Comparison of ENCODE assay signal across 10 mouse cellular contexts in genomic region chr5:53196387-53197088, GRCm38 (mm10). TPM values are rescaled to one million over a fixed set of nuclear protein-coding genes. Genes with fewer than 3 reads are reported as not detected.
DNase-seq lines count a peak whose midpoint lies in the region; ATAC-seq lines count a peak whose summit lies in the region.
"Had no signal": no experiment of that assay in that cellular context is flagged by ENCODE, and none has a peak within 500 bp of the region (broad histone marks: within the 10 kb centered on the region; RNA-seq: fewer than 3 reads in every experiment).

No protein-coding gene starts in this region.

- no peak overlapping the region for H3K27ac ChIP-seq in kidney, embryonic 14.5 days (ENCODE audit: low read depth, low read length)
- H3K27ac ChIP-seq in midbrain, embryonic 10.5 days (replicated peaks): no peak overlapping the region
- H3K27ac ChIP-seq: midbrain, embryonic 15.5 days had no signal

- H3K4me1 ChIP-seq in kidney, embryonic 14.5 days (ENCODE audit: control insufficient read depth, insufficient read depth, low read length): no peaks in the 10 kb centered on the region
- no peaks in the 10 kb centered on the region for H3K4me1 ChIP-seq in midbrain, embryonic 10.5 days
- H3K4me1 ChIP-seq: midbrain, embryonic 15.5 days had no signal

- H3K9ac ChIP-seq in kidney, embryonic 14.5 days (ENCODE audit: low read depth, low read length): no peak overlapping the region
- H3K9ac ChIP-seq: midbrain, embryonic 15.5 days had no signal

- H3K4me3 ChIP-seq in kidney, embryonic 14.5 days (ENCODE audit: low read length): no peak overlapping the region
- no peak overlapping the region for H3K4me3 ChIP-seq in midbrain, embryonic 10.5 days
- H3K4me3 ChIP-seq: midbrain, embryonic 15.5 days had no signal

- H3K27me3 ChIP-seq in kidney, embryonic 14.5 days (ENCODE audit: control insufficient read depth, insufficient read depth, low read length): no peaks in the 10 kb centered on the region
- no peaks in the 10 kb centered on the region for H3K27me3 ChIP-seq in midbrain, embryonic 10.5 days (ENCODE audit: low read depth, poor library complexity, severe bottlenecking)
- H3K27me3 ChIP-seq: midbrain, embryonic 15.5 days had no signal

- H3K36me3 ChIP-seq in kidney, embryonic 14.5 days (ENCODE audit: control insufficient read depth, insufficient read depth, low read length): no peaks in the 10 kb centered on the region
- no peaks in the 10 kb centered on the region for H3K36me3 ChIP-seq in midbrain, embryonic 10.5 days
- H3K36me3 ChIP-seq: midbrain, embryonic 15.5 days had no signal

- no peak overlapping the region for H3K4me2 ChIP-seq in kidney, embryonic 14.5 days (replicated peaks; ENCODE audit: low read depth, low read length)
- H3K4me2 ChIP-seq: midbrain, embryonic 15.5 days had no signal

- 59% methylated on average over 10 of the region's 10 CpGs for WGBS in kidney, embryonic 14.5 days
- 80% methylated on average over 10 of the region's 10 CpGs for WGBS in midbrain, embryonic 10.5 days

- ATAC-seq in kidney, embryonic 14.5 days (ENCODE audit: low FRiP score, low TSS enrichment): peak; percentile 61
- ATAC-seq: midbrain, embryonic 15.5 days had no signal

- DNase-seq in adrenal gland, adult 2 months: peak; percentile 10
- no peak for DNase-seq in adrenal gland, adult 8-10 months
- DNase-seq in retina, postnatal 1 day: peak; percentile 17
- DNase-seq in retina, embryonic 14.5 days (ENCODE audit: low spot score): no peak
- no peak for DNase-seq in right cerebral cortex, postnatal 36 days (ENCODE audit: low spot score in 2 of 2)
- DNase-seq in midbrain, embryonic 10.5 days (ENCODE audit: low spot score): no peak
- DNase-seq in right cerebral cortex, postnatal 4 days: no peak
- DNase-seq: heart, adult 18-20 months had no signal

- H3K9me3 ChIP-seq in kidney, embryonic 14.5 days (ENCODE audit: control insufficient read depth, low read length): no peaks in the 10 kb centered on the region
- H3K9me3 ChIP-seq in midbrain, embryonic 10.5 days (replicated peaks): no peaks in the 10 kb centered on the region
- H3K9me3 ChIP-seq: midbrain, embryonic 15.5 days had no signal

RNA-seq across cellular contexts. Expression of gene Sel1l3, which starts 17.2 kb away (rescaled TPM):
- total RNA-seq in adrenal gland, adult 2 months (2021): 1 to 10 TPM in 1 of 2 experiments, under 1 TPM in 1; 0.95 to 2.0 TPM
- polyA plus RNA-seq in adrenal gland, adult 2 months (2012; rRNA removed): 0.89 and 0.97 TPM in 2 replicates
- total RNA-seq in adrenal gland, adult 8-10 months (2022): 1 to 10 TPM; 1.5 to 3.9 (median 2.1) TPM
- polyA plus RNA-seq in kidney, embryonic 14.5 days (2014; fragmentation: Nextera tagmentation; extraction: Ambion mirVana): 15.9 and 28.9 TPM in 2 replicates
- polyA plus RNA-seq in midbrain, embryonic 10.5 days (2016; fragmentation: Nextera tagmentation; extraction: Ambion mirVana): 0.96 and 1.1 TPM in 2 replicates

Comparison
In these comparisons a context has a peak if more than half of its experiments do, and no peak if none do; other contexts are left out.
1. DNase-seq: peak in adrenal gland, adult 2 months (single experiment) and retina, postnatal 1 day (single experiment); none in adrenal gland, adult 8-10 months (single experiment), retina, embryonic 14.5 days (single experiment), right cerebral cortex, postnatal 36 days (0 of 2), midbrain, embryonic 10.5 days (single experiment) and right cerebral cortex, postnatal 4 days (single experiment).